Mouse (Mus musculus) gastrocnemius, postnatal 4 days (tissue): ENCODE data around the gene Cast. TPM values are rescaled to one million over a fixed set of nuclear protein-coding genes. Genes with fewer than 3 reads are reported as not detected.

Source experiments
- DNase-seq, 2 experiments: peaks; one replicate each; pipeline ENCODE4 v3.0.0; 2021 to 2022; ENCODE audit warnings: low spot score in 2 of 2, mixed read lengths in 2 of 2
- total RNA-seq, 2 experiments: library from RNA; stranded (reverse); gene quantifications; 2 replicates each; pipeline ENCODE4 v1.2.3; 2021

Cast gene
- total RNA-seq, 2 experiments from 2014 or later: 85.8 to 101 TPM

DNA sequence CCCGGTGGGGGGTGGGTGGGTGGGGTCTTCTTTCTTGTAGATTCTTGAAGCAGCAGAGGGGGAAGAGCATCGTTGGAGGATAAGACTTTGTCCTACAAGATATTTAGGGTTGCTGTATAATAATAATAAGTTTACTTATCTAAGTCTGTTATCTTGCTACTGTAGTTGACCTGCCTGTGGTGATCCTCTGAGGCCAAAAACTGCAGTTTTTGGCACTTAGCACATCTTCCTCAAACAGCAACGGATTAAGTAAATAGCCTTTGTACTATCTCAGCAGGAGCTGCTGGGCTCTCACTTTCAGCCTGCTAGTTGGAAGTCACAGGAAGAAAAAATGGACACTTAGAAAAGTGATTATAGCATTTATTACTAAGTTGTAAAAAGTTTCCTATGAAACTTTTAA lies 112.4 kb downstream of the Cast start:
- DNase-seq: no peak

GRCm38 (mm10) chr13:74695497-74696193 lies 113.0 kb downstream of the Cast start:
- no peak for DNase-seq

Other genes with a start within 250 kb of the Cast start
- 10 to 100 TPM; 15.7 to 20.8 TPM for gene Erap1, start 169.2 kb downstream of the Cast start, total RNA-seq